Mouse (Mus musculus): ENCODE results near the gene Actg1.

The Actg1 gene

GRCm38 (mm10) chr11:120347791-120348683 is at the start of gene Actg1:
Actg1 (minus strand) TSS chr11:120348542.
- Histone ChIP-seq H3K4me3 (replicated peaks; ENCODE audit: low read length) (peak within 1 kb of the TSS; percentile 89), H3K4me1 (replicated peaks; ENCODE audit: low read depth, low read length) (peaks cover 35% of the 10 kb centered on the region), H3K9me3 (ENCODE audit: low read length) (peaks cover 41% of the 10 kb centered on the region), H3K27me3 (ENCODE audit: insufficient read depth, low read length) (0 out of 2 replicates have a peak, but pooled peaks cover 3% of the 10 kb centered on the region), H3K36me3 (ENCODE audit: insufficient read depth, low read length) (peaks cover 23% of the 10 kb centered on the region)
- no peak for TF ChIP-seq POU5F1 (IDR thresholded peaks at IDR 0.05; ENCODE audit: borderline replicate concordance, low read length)
- TF ChIP-seq CTCF (conservative IDR thresholded peaks at IDR 0.05; ENCODE audit: low read length) = no peak
- TF ChIP-seq NANOG (IDR thresholded peaks at IDR 0.05; ENCODE audit: borderline replicate concordance, low read length) = no peak

- Histone ChIP-seq H3K4me1 (replicated peaks; ENCODE audit: low read depth, low read length) (peaks cover 40% of the 10 kb centered on the region), H3K4me3 (replicated peaks; ENCODE audit: low read length) (no peak overlapping the region), H3K36me3 (ENCODE audit: insufficient read depth, low read length) (peaks cover 93% of the 10 kb centered on the region), H3K27me3 (ENCODE audit: insufficient read depth, low read length) (no peaks in the 10 kb centered on the region), H3K9me3 (ENCODE audit: low read length) (no peaks in the 10 kb centered on the region)
- TF ChIP-seq NANOG (IDR thresholded peaks at IDR 0.05; ENCODE audit: borderline replicate concordance, low read length) (no peak), POU5F1 (IDR thresholded peaks at IDR 0.05; ENCODE audit: borderline replicate concordance, low read length) (no peak), CTCF (conservative IDR thresholded peaks at IDR 0.05; ENCODE audit: low read length) (no peak)
These were observed 49.3 kb upstream of the Actg1 start for GRCm38 (mm10) chr11:120397602-120398001.

DNA sequence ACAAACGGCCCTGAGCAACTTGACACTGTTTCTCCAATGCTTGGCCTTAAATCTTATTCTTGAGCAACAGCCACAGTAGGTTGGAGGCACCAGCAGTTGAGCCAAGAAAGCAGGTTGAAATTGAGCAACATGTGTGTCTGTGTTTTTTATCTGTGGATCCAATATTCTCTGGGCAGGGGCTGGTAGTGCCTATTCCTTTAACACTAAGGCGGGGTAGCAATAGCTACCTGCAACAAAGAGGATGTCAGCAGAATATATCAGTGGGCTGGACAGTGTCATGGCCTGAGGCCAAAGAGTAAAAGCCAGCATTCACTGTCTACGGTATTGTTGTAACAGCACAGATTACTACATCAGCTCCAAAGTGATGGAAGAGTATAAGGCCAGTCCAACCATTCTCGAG is 47.3 kb upstream of the Actg1 start:
- H3K27me3 ChIP-seq (ENCODE audit: insufficient read depth, low read length) = no peaks in the 10 kb centered on the region
- H3K4me1 ChIP-seq (replicated peaks; ENCODE audit: low read depth, low read length) = peaks cover 27% of the 10 kb centered on the region
- H3K36me3 ChIP-seq (ENCODE audit: insufficient read depth, low read length) = peaks cover 88% of the 10 kb centered on the region
- H3K9me3 ChIP-seq (ENCODE audit: low read length) = no peaks in the 10 kb centered on the region
- no peak for TF ChIP-seq NANOG (IDR thresholded peaks at IDR 0.05; ENCODE audit: borderline replicate concordance, low read length)
- TF ChIP-seq POU5F1 (IDR thresholded peaks at IDR 0.05; ENCODE audit: borderline replicate concordance, low read length) = no peak
- TF ChIP-seq CTCF (conservative IDR thresholded peaks at IDR 0.05; ENCODE audit: low read length) = no peak
- no peak overlapping the region for H3K4me3 ChIP-seq (replicated peaks; ENCODE audit: low read length)

- TF ChIP-seq NANOG (IDR thresholded peaks at IDR 0.05; ENCODE audit: borderline replicate concordance, low read length) (no peak), POU5F1 (IDR thresholded peaks at IDR 0.05; ENCODE audit: borderline replicate concordance, low read length) (no peak), CTCF (conservative IDR thresholded peaks at IDR 0.05; ENCODE audit: low read length) (no peak)
- H3K4me1 ChIP-seq (replicated peaks; ENCODE audit: low read depth, low read length) = peaks cover 17% of the 10 kb centered on the region
- no peak overlapping the region for H3K4me3 ChIP-seq (replicated peaks; ENCODE audit: low read length)
- no peaks in the 10 kb centered on the region for H3K27me3 ChIP-seq (ENCODE audit: insufficient read depth, low read length)
- peaks cover 87% of the 10 kb centered on the region for H3K36me3 ChIP-seq (ENCODE audit: insufficient read depth, low read length)
- H3K9me3 ChIP-seq (ENCODE audit: low read length) = no peaks in the 10 kb centered on the region
These were observed 40.2 kb upstream of the Actg1 start for GRCm38 (mm10) chr11:120388580-120388979.

GRCm38 (mm10) chr11:120387157-120387556 is 38.8 kb upstream of the Actg1 start:
- Histone ChIP-seq H3K9me3 (ENCODE audit: low read length) (no peaks in the 10 kb centered on the region), H3K27me3 (ENCODE audit: insufficient read depth, low read length) (no peaks in the 10 kb centered on the region), H3K36me3 (ENCODE audit: insufficient read depth, low read length) (peaks cover 87% of the 10 kb centered on the region), H3K4me1 (replicated peaks; ENCODE audit: low read depth, low read length) (peaks cover 17% of the 10 kb centered on the region), H3K4me3 (replicated peaks; ENCODE audit: low read length) (no peak overlapping the region)
- TF ChIP-seq CTCF (conservative IDR thresholded peaks at IDR 0.05; ENCODE audit: low read length) = no peak
- no peak for TF ChIP-seq NANOG (IDR thresholded peaks at IDR 0.05; ENCODE audit: borderline replicate concordance, low read length)
- no peak for TF ChIP-seq POU5F1 (IDR thresholded peaks at IDR 0.05; ENCODE audit: borderline replicate concordance, low read length)

DNA sequence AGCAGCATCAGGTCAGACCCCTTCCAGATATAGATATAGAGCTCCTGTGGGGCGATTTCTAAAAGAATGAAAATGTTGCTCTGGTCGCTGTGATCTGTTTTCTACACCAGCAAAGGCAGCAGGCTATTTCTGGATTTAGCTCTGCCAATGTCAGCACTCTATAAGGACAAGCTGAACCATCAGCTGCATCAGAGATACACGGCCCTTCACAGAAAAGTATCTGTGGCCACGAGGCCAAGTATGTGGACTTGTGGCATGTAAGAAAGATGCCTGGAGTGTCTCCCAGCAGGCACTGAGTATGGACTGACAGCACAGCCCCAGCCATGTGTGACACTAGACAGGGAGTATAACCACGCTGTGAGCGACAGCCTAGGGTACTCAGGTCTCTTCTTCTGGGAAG is 38.3 kb upstream of the Actg1 start:
- H3K4me3 ChIP-seq (replicated peaks; ENCODE audit: low read length) = no peak overlapping the region
- peaks cover 17% of the 10 kb centered on the region for H3K4me1 ChIP-seq (replicated peaks; ENCODE audit: low read depth, low read length)
- H3K27me3 ChIP-seq (ENCODE audit: insufficient read depth, low read length) = no peaks in the 10 kb centered on the region
- TF ChIP-seq CTCF (conservative IDR thresholded peaks at IDR 0.05; ENCODE audit: low read length) = no peak
- TF ChIP-seq NANOG (IDR thresholded peaks at IDR 0.05; ENCODE audit: borderline replicate concordance, low read length) = no peak
- no peak for TF ChIP-seq POU5F1 (IDR thresholded peaks at IDR 0.05; ENCODE audit: borderline replicate concordance, low read length)
- H3K36me3 ChIP-seq (ENCODE audit: insufficient read depth, low read length) = peaks cover 87% of the 10 kb centered on the region
- no peaks in the 10 kb centered on the region for H3K9me3 ChIP-seq (ENCODE audit: low read length)

GRCm38 (mm10) chr11:120382509-120382908 is 34.2 kb upstream of the Actg1 start:
- no peak overlapping the region for H3K4me3 ChIP-seq (replicated peaks; ENCODE audit: low read length)
- peaks cover 37% of the 10 kb centered on the region for H3K4me1 ChIP-seq (replicated peaks; ENCODE audit: low read depth, low read length)
- TF ChIP-seq NANOG (IDR thresholded peaks at IDR 0.05; ENCODE audit: borderline replicate concordance, low read length) (no peak), CTCF (conservative IDR thresholded peaks at IDR 0.05; ENCODE audit: low read length) (no peak), POU5F1 (IDR thresholded peaks at IDR 0.05; ENCODE audit: borderline replicate concordance, low read length) (no peak)

GRCm38 (mm10) chr11:120381157-120381556 is 32.8 kb upstream of the Actg1 start:
- H3K4me3 ChIP-seq (replicated peaks; ENCODE audit: low read length) = no peak overlapping the region
- TF ChIP-seq NANOG (IDR thresholded peaks at IDR 0.05; ENCODE audit: borderline replicate concordance, low read length) (no peak), POU5F1 (IDR thresholded peaks at IDR 0.05; ENCODE audit: borderline replicate concordance, low read length) (no peak), CTCF (conservative IDR thresholded peaks at IDR 0.05; ENCODE audit: low read length) (no peak)

More at GRCm38 (mm10) chr11:120382509-120382908, 34.2 kb upstream of the Actg1 start:
- no peaks in the 10 kb centered on the region for H3K9me3 ChIP-seq (ENCODE audit: low read length)
- no peaks in the 10 kb centered on the region for H3K27me3 ChIP-seq (ENCODE audit: insufficient read depth, low read length)
- H3K36me3 ChIP-seq (ENCODE audit: insufficient read depth, low read length) = peaks cover 75% of the 10 kb centered on the region

More at GRCm38 (mm10) chr11:120381157-120381556, 32.8 kb upstream of the Actg1 start:
- Histone ChIP-seq H3K27me3 (ENCODE audit: insufficient read depth, low read length) (no peaks in the 10 kb centered on the region), H3K4me1 (replicated peaks; ENCODE audit: low read depth, low read length) (peaks cover 33% of the 10 kb centered on the region), H3K9me3 (ENCODE audit: low read length) (no peaks in the 10 kb centered on the region), H3K36me3 (ENCODE audit: insufficient read depth, low read length) (peaks cover 76% of the 10 kb centered on the region)
